8 mouse cellular contexts compared by ENCODE assay signal in genomic region chr7:130263799-130264351, GRCm38 (mm10).
A peak's percentile ranks its signal among the peaks of the same experiment; 100 is the strongest.
DNase-seq lines count a peak whose midpoint lies in the region; ATAC-seq and TF ChIP-seq lines count a peak whose summit lies in the region.

No protein-coding gene starts in this region.

- H3K36me3 ChIP-seq in kidney, embryonic 14.5 days (ENCODE audit: control insufficient read depth, insufficient read depth, low read length), result peaks cover 15% of the 10 kb centered on the region
- no peaks in the 10 kb centered on the region; the same call in 1 of the 2 replicates for H3K36me3 ChIP-seq in forebrain, embryonic 11.5 days (ENCODE audit: control insufficient read depth, insufficient read depth, low read length)
- peaks cover 24% of the 10 kb centered on the region for H3K36me3 ChIP-seq in limb, embryonic 14.5 days (ENCODE audit: control insufficient read depth, insufficient read depth, low read length)
- no peaks in the 10 kb centered on the region for H3K36me3 ChIP-seq in neural tube, embryonic 11.5 days (ENCODE audit: control insufficient read depth, insufficient read depth, low read length)

- peak; percentile 21 for ATAC-seq in kidney, embryonic 14.5 days (ENCODE audit: low FRiP score, low TSS enrichment)
- peak; percentile 16 for ATAC-seq in forebrain, embryonic 11.5 days (replicated peaks; ENCODE audit: low FRiP score)
- ATAC-seq in limb, embryonic 14.5 days (ENCODE audit: low FRiP score, low read depth), result no peak
- ATAC-seq in neural tube, embryonic 11.5 days (ENCODE audit: insufficient read depth, low FRiP score, low TSS enrichment), result no peak

- 2% methylated on average over 20 of the region's 20 CpGs for WGBS in kidney, embryonic 14.5 days
- under 1% methylated on average over 20 of the region's 20 CpGs for WGBS in forebrain, embryonic 11.5 days
- WGBS in limb, embryonic 14.5 days, result 5% methylated on average over 20 of the region's 20 CpGs
- 1% methylated on average over 20 of the region's 20 CpGs for WGBS in neural tube, embryonic 11.5 days

- H3K27me3 ChIP-seq in kidney, embryonic 14.5 days (ENCODE audit: control insufficient read depth, insufficient read depth, low read length), result 0 out of 2 replicates have a peak, but pooled peaks cover 3% of the 10 kb centered on the region
- peaks cover 20% of the 10 kb centered on the region for H3K27me3 ChIP-seq in forebrain, embryonic 11.5 days (ENCODE audit: control insufficient read depth, insufficient read depth, low read length)
- peaks cover 5% of the 10 kb centered on the region; the same call in 1 of the 2 replicates for H3K27me3 ChIP-seq in limb, embryonic 14.5 days (ENCODE audit: control insufficient read depth, insufficient read depth, low read length)
- H3K27me3 ChIP-seq in neural tube, embryonic 11.5 days (ENCODE audit: control insufficient read depth, insufficient read depth, low read length), result no peaks in the 10 kb centered on the region

- TF ChIP-seq POLR2A in limb, embryonic 14.5 days (IDR thresholded peaks at IDR 0.05; ENCODE audit: borderline replicate concordance, extremely low read depth, insufficient read depth, insufficient read length), result no peak

- DNase-seq in kidney, adult 11 months, result no peak
- peak; percentile 78 for DNase-seq in forebrain, embryonic 11.5 days (ENCODE audit: low spot score)
- DNase-seq in limb, embryonic 14.5 days (ENCODE audit: low spot score), result no peak
- DNase-seq in neural tube, embryonic 11.5 days (ENCODE audit: low spot score), result peak; percentile 67
- no peak for DNase-seq in frontal cortex, postnatal 25 days (ENCODE audit: low spot score in 2 of 2)
- DNase-seq in retina, embryonic 14.5 days (ENCODE audit: low spot score), result no peak
- no peak for DNase-seq in gastrocnemius, adult 8-10 months (ENCODE audit: low spot score in 2 of 2)

- H3K9ac ChIP-seq in kidney, embryonic 14.5 days (ENCODE audit: low read depth, low read length), result peak overlapping the region; percentile 91
- peak overlapping the region; percentile 91 for H3K9ac ChIP-seq in forebrain, embryonic 11.5 days (ENCODE audit: low read length)
- peak overlapping the region; percentile 92 for H3K9ac ChIP-seq in limb, embryonic 14.5 days (ENCODE audit: low read depth, low read length, severe bottlenecking)
- H3K9ac ChIP-seq in neural tube, embryonic 11.5 days (ENCODE audit: low read length), result peak overlapping the region; percentile 35

- peaks cover 59% of the 10 kb centered on the region for H3K4me1 ChIP-seq in kidney, embryonic 14.5 days (ENCODE audit: control insufficient read depth, insufficient read depth, low read length)
- peaks cover 61% of the 10 kb centered on the region for H3K4me1 ChIP-seq in forebrain, embryonic 11.5 days (replicated peaks; ENCODE audit: control insufficient read depth, insufficient read depth, low read length)
- H3K4me1 ChIP-seq in limb, embryonic 14.5 days (ENCODE audit: control insufficient read depth, insufficient read depth, low read length), result peaks cover 46% of the 10 kb centered on the region
- H3K4me1 ChIP-seq in neural tube, embryonic 11.5 days (ENCODE audit: control insufficient read depth, insufficient read depth, low read length), result peaks cover 55% of the 10 kb centered on the region

- H3K4me3 ChIP-seq in kidney, embryonic 14.5 days (ENCODE audit: low read length), result peak overlapping the region; percentile 94
- peak overlapping the region; percentile 54 for H3K4me3 ChIP-seq in forebrain, embryonic 11.5 days (ENCODE audit: low read depth, low read length)
- H3K4me3 ChIP-seq in limb, embryonic 14.5 days (replicated peaks; ENCODE audit: low read length), result peak overlapping the region; percentile 77
- H3K4me3 ChIP-seq in neural tube, embryonic 11.5 days (ENCODE audit: low read depth, low read length), result peak overlapping the region; percentile 88

- peak overlapping the region; percentile 77 for H3K4me2 ChIP-seq in kidney, embryonic 14.5 days (replicated peaks; ENCODE audit: low read depth, low read length)
- H3K4me2 ChIP-seq in forebrain, embryonic 11.5 days (ENCODE audit: low read depth, low read length, severe bottlenecking), result peak overlapping the region; percentile 57
- peak overlapping the region; percentile 79 for H3K4me2 ChIP-seq in limb, embryonic 14.5 days (replicated peaks; ENCODE audit: low read depth, low read length, severe bottlenecking)
- H3K4me2 ChIP-seq in neural tube, embryonic 11.5 days (ENCODE audit: low read depth), result peak overlapping the region; percentile 85

- no peaks in the 10 kb centered on the region for H3K9me3 ChIP-seq in kidney, embryonic 14.5 days (ENCODE audit: control insufficient read depth, low read length)
- H3K9me3 ChIP-seq in forebrain, embryonic 11.5 days (ENCODE audit: control insufficient read depth, low read length), result no peaks in the 10 kb centered on the region
- no peaks in the 10 kb centered on the region for H3K9me3 ChIP-seq in limb, embryonic 14.5 days (ENCODE audit: control insufficient read depth, low read length)
- H3K9me3 ChIP-seq in neural tube, embryonic 11.5 days (ENCODE audit: control insufficient read depth, low read length), result no peaks in the 10 kb centered on the region

- peak overlapping the region; percentile 94 for H3K27ac ChIP-seq in kidney, embryonic 14.5 days (ENCODE audit: low read depth, low read length)
- peak overlapping the region; percentile 88 for H3K27ac ChIP-seq in forebrain, embryonic 11.5 days (ENCODE audit: low read depth, low read length)
- H3K27ac ChIP-seq in limb, embryonic 14.5 days (replicated peaks; ENCODE audit: low read depth, low read length), result peak overlapping the region; percentile 90
- peak overlapping the region; percentile 28 for H3K27ac ChIP-seq in neural tube, embryonic 11.5 days (ENCODE audit: low read depth, low read length)

Comparison
In these comparisons a context has a peak if more than half of its experiments do, and no peak if none do; other contexts are left out.
1. ATAC-seq: peak in kidney, embryonic 14.5 days (single experiment) and forebrain, embryonic 11.5 days (single experiment); none in limb, embryonic 14.5 days (single experiment) and neural tube, embryonic 11.5 days (single experiment).
2. H3K27ac ChIP-seq: peak in every context shown above with its lines; median percentile 94 in kidney, embryonic 14.5 days; 90 in limb, embryonic 14.5 days; 88 in forebrain, embryonic 11.5 days; 28 in neural tube, embryonic 11.5 days.
3. H3K9ac ChIP-seq: peak in every context shown above with its lines; median percentile 92 in limb, embryonic 14.5 days; 91 in kidney, embryonic 14.5 days; 91 in forebrain, embryonic 11.5 days; 35 in neural tube, embryonic 11.5 days.
4. DNase-seq: peak in forebrain, embryonic 11.5 days (single experiment) and neural tube, embryonic 11.5 days (single experiment); none in kidney, adult 11 months (single experiment), limb, embryonic 14.5 days (single experiment), frontal cortex, postnatal 25 days (0 of 2), retina, embryonic 14.5 days (single experiment) and gastrocnemius, adult 8-10 months (0 of 2).
5. Peak in every context shown above with its lines, with median percentiles within 50 percentile points of each other: H3K4me2 ChIP-seq and H3K4me3 ChIP-seq.